Mouse (Mus musculus): ENCODE measurements around the gene Dclre1a. TPM values are rescaled to one million over a fixed set of nuclear protein-coding genes. Genes with fewer than 3 reads are reported as not detected.

The Dclre1a gene
- polyA plus RNA-seq (2015; fragmentation: Illumina TruSeq; extraction: RNeasy Lipid Tissue Mini Kit (QIAGEN cat#74804); ENCODE audit: insufficient read depth, low read depth, low replicate concordance): 1.6 TPM

GRCm38 (mm10) chr19:56547456-56548229 is at the start of gene Dclre1a:
Dclre1a (minus strand) TSS chr19:56548222.

GRCm38 (mm10) chr19:56548230-56549032 is 409 bp upstream of the Dclre1a start, which contains the start of gene Nhlrc2:
Nhlrc2 (plus strand) TSS chr19:56548261.

Other genes starting within 250 kb of the Dclre1a start
- not detected for gene Nrap, start 158.2 kb downstream of the Dclre1a start, polyA plus RNA-seq (2015; fragmentation: Illumina TruSeq; extraction: RNeasy Lipid Tissue Mini Kit (QIAGEN cat#74804); ENCODE audit: insufficient read depth, low read depth, low replicate concordance)
- gene Casp7, start 151.1 kb downstream of the Dclre1a start, polyA plus RNA-seq (2015; fragmentation: Illumina TruSeq; extraction: RNeasy Lipid Tissue Mini Kit (QIAGEN cat#74804); ENCODE audit: insufficient read depth, low read depth, low replicate concordance): 2.1 TPM
- 0.83 TPM for gene Plekhs1, start 86.6 kb downstream of the Dclre1a start, polyA plus RNA-seq (2015; fragmentation: Illumina TruSeq; extraction: RNeasy Lipid Tissue Mini Kit (QIAGEN cat#74804); ENCODE audit: insufficient read depth, low read depth, low replicate concordance)
- gene Nhlrc2, start within 50 bp of the Dclre1a start, polyA plus RNA-seq (2015; fragmentation: Illumina TruSeq; extraction: RNeasy Lipid Tissue Mini Kit (QIAGEN cat#74804); ENCODE audit: insufficient read depth, low read depth, low replicate concordance): 2.5 TPM
- 0.35 TPM for gene Adrb1, start 174.0 kb upstream of the Dclre1a start, polyA plus RNA-seq (2015; fragmentation: Illumina TruSeq; extraction: RNeasy Lipid Tissue Mini Kit (QIAGEN cat#74804); ENCODE audit: insufficient read depth, low read depth, low replicate concordance)

Data from pancreas, adult 10 weeks (tissue).